Comparison of ENCODE assay signal across 23 mouse cellular contexts in the genomic region with DNA sequence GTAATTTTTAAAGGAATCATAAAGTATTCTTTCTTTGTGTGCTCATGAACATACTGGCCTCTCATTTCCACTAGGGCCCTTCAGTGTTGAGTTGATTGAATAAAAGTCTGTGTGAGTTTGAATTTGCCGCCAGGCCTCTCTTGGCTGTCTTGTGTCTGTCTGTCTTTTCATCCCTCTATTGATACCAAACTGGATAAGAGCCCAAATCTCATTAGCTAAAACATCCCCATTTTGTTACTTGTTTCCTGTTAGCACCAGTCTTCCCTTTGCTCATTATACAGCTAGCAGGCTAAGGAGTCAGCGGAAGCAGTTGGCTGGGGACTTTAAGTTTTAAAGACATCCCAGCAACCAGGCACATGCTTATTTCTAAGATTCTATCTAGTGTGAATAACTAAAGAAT.
DNase-seq lines count a peak whose midpoint lies in the region; ATAC-seq and TF ChIP-seq lines count a peak whose summit lies in the region.
"Had no signal": no experiment of that assay in that cellular context is flagged by ENCODE, and none has a peak within 500 bp of the region (broad histone marks: within the 10 kb centered on the region; RNA-seq: fewer than 3 reads in every experiment).

No protein-coding gene starts in this region.

- peaks cover 47% of the 10 kb centered on the region for H3K27me3 ChIP-seq in forebrain, embryonic 13.5 days
- peaks cover 32% of the 10 kb centered on the region for H3K27me3 ChIP-seq in forebrain, embryonic 12.5 days
- H3K27me3 ChIP-seq in liver, adult 2 months (ENCODE audit: control insufficient read depth, insufficient read depth, low read length): no peaks in the 10 kb centered on the region
- no peaks in the 10 kb centered on the region for H3K27me3 ChIP-seq in liver, postnatal 0 days (ENCODE audit: insufficient read depth, low read length)
- no peaks in the 10 kb centered on the region for H3K27me3 ChIP-seq in forebrain, embryonic 16.5 days (replicated peaks; ENCODE audit: control insufficient read depth, insufficient read depth, low read length)
- H3K27me3 ChIP-seq in hindbrain, postnatal 0 days (ENCODE audit: insufficient read depth, low read length): no peaks in the 10 kb centered on the region
- H3K27me3 ChIP-seq: embryonic facial prominence, embryonic 12.5 days; embryonic facial prominence, embryonic 15.5 days; intestine, embryonic 15.5 days had no signal

- H3K27ac ChIP-seq in forebrain, embryonic 13.5 days: no peak overlapping the region
- H3K27ac ChIP-seq in forebrain, embryonic 12.5 days: no peak overlapping the region
- H3K27ac ChIP-seq in liver, adult 2 months (replicated peaks; ENCODE audit: insufficient read depth, low read depth, low read length): no peak overlapping the region
- no peak overlapping the region for H3K27ac ChIP-seq in liver, postnatal 0 days (ENCODE audit: low read depth)
- no peak overlapping the region for H3K27ac ChIP-seq in forebrain, embryonic 16.5 days (ENCODE audit: low read length)
- no peak overlapping the region for H3K27ac ChIP-seq in hindbrain, postnatal 0 days
- H3K27ac ChIP-seq: embryonic facial prominence, embryonic 12.5 days; embryonic facial prominence, embryonic 15.5 days; gastrocnemius, adult 2 months; hindbrain, embryonic 12.5 days; hindbrain, embryonic 15.5 days; intestine, embryonic 15.5 days had no signal

- H3K36me3 ChIP-seq in forebrain, embryonic 13.5 days (ENCODE audit: poor library complexity, severe bottlenecking): no peaks in the 10 kb centered on the region
- no peaks in the 10 kb centered on the region for H3K36me3 ChIP-seq in forebrain, embryonic 12.5 days (replicated peaks)
- H3K36me3 ChIP-seq in liver, adult 2 months (ENCODE audit: control insufficient read depth, insufficient read depth, low read length): no peaks in the 10 kb centered on the region
- H3K36me3 ChIP-seq in liver, postnatal 0 days (replicated peaks; ENCODE audit: insufficient read depth, low read length): no peaks in the 10 kb centered on the region
- H3K36me3 ChIP-seq in forebrain, embryonic 16.5 days (ENCODE audit: control insufficient read depth, insufficient read depth): no peaks in the 10 kb centered on the region
- H3K36me3 ChIP-seq in hindbrain, postnatal 0 days (ENCODE audit: insufficient read depth, low read length): no peaks in the 10 kb centered on the region
- H3K36me3 ChIP-seq: embryonic facial prominence, embryonic 12.5 days; embryonic facial prominence, embryonic 15.5 days; hindbrain, embryonic 12.5 days; hindbrain, embryonic 15.5 days; intestine, embryonic 15.5 days had no signal

- no peak overlapping the region for H3K4me3 ChIP-seq in forebrain, embryonic 13.5 days
- no peak overlapping the region for H3K4me3 ChIP-seq in forebrain, embryonic 12.5 days (replicated peaks)
- no peak overlapping the region for H3K4me3 ChIP-seq in liver, adult 2 months (ENCODE audit: insufficient read depth, low read depth, low read length)
- H3K4me3 ChIP-seq in liver, postnatal 0 days (ENCODE audit: low read depth, low read length): no peak overlapping the region
- no peak overlapping the region for H3K4me3 ChIP-seq in forebrain, embryonic 16.5 days (replicated peaks; ENCODE audit: low read length)
- no peak overlapping the region for H3K4me3 ChIP-seq in hindbrain, postnatal 0 days (ENCODE audit: low read length)
- H3K4me3 ChIP-seq: embryonic facial prominence, embryonic 12.5 days; embryonic facial prominence, embryonic 15.5 days; gastrocnemius, adult 2 months; hindbrain, embryonic 12.5 days; hindbrain, embryonic 15.5 days; intestine, embryonic 15.5 days had no signal

- no peaks in the 10 kb centered on the region for H3K79me2 ChIP-seq in liver, adult 2 months (ENCODE audit: control insufficient read depth, insufficient read depth, low read length)

- no peak for TF ChIP-seq EP300 in liver, postnatal 0 days (IDR thresholded peaks at IDR 0.05; ENCODE audit: low read depth)

- no peak for TF ChIP-seq POLR2A in liver, adult 2 months (IDR thresholded peaks at IDR 0.05; ENCODE audit: extremely low read depth, insufficient read depth, low read length)

- TF ChIP-seq CTCF in liver, adult 2 months (IDR thresholded peaks at IDR 0.05; ENCODE audit: low read depth, low read length): no peak
- no peak for TF ChIP-seq CTCF in liver, postnatal 0 days (IDR thresholded peaks at IDR 0.05; ENCODE audit: low read depth)
- no peak for TF ChIP-seq CTCF in hindbrain, postnatal 0 days (IDR thresholded peaks at IDR 0.05; ENCODE audit: low read depth)

- no peak overlapping the region for H3K9ac ChIP-seq in forebrain, embryonic 13.5 days
- H3K9ac ChIP-seq in forebrain, embryonic 12.5 days: no peak overlapping the region
- H3K9ac ChIP-seq in liver, adult 2 months (ENCODE audit: low read depth, low read length): no peak overlapping the region
- no peak overlapping the region for H3K9ac ChIP-seq in liver, postnatal 0 days (replicated peaks)
- H3K9ac ChIP-seq in forebrain, embryonic 16.5 days (replicated peaks; ENCODE audit: low read depth, low read length): no peak overlapping the region
- no peak overlapping the region for H3K9ac ChIP-seq in hindbrain, postnatal 0 days (replicated peaks; ENCODE audit: low read length)
- H3K9ac ChIP-seq: embryonic facial prominence, embryonic 12.5 days; embryonic facial prominence, embryonic 15.5 days; hindbrain, embryonic 12.5 days; hindbrain, embryonic 15.5 days; intestine, embryonic 15.5 days had no signal

- WGBS in forebrain, embryonic 13.5 days: 32% methylated on average over 2 of the region's 2 CpGs
- 54% methylated on average over 2 of the region's 2 CpGs for WGBS in forebrain, embryonic 12.5 days
- 94% methylated on average over 2 of the region's 2 CpGs for WGBS in liver, adult 2 months
- WGBS in liver, postnatal 0 days (ENCODE audit: insufficient replicate concordance): 79% methylated on average over 2 of the region's 2 CpGs
- 18% methylated on average over 2 of the region's 2 CpGs for WGBS in forebrain, embryonic 16.5 days
- WGBS in hindbrain, postnatal 0 days: 66% methylated on average over 2 of the region's 2 CpGs

- H3K4me2 ChIP-seq in forebrain, embryonic 13.5 days: no peak overlapping the region
- no peak overlapping the region for H3K4me2 ChIP-seq in forebrain, embryonic 12.5 days
- no peak overlapping the region for H3K4me2 ChIP-seq in liver, postnatal 0 days (ENCODE audit: low read depth, low read length)
- no peak overlapping the region for H3K4me2 ChIP-seq in forebrain, embryonic 16.5 days (ENCODE audit: low read length)
- H3K4me2 ChIP-seq in hindbrain, postnatal 0 days (ENCODE audit: low read depth, low read length): no peak overlapping the region
- H3K4me2 ChIP-seq: embryonic facial prominence, embryonic 12.5 days; embryonic facial prominence, embryonic 15.5 days; heart, embryonic 11.5 days; hindbrain, embryonic 12.5 days; hindbrain, embryonic 15.5 days; intestine, embryonic 15.5 days had no signal

- ATAC-seq in forebrain, embryonic 13.5 days: peak; percentile 36; the same call in 1 of the 2 replicates
- ATAC-seq in forebrain, embryonic 12.5 days (ENCODE audit: low FRiP score): no peak
- no peak for ATAC-seq in liver, postnatal 0 days
- ATAC-seq in forebrain, embryonic 16.5 days: peak; percentile 52; the same call in 1 of the 2 replicates
- no peak for ATAC-seq in hindbrain, postnatal 0 days
- ATAC-seq: intestine, embryonic 15.5 days; Patski had no signal

- H3K4me1 ChIP-seq in forebrain, embryonic 13.5 days: no peaks in the 10 kb centered on the region
- no peaks in the 10 kb centered on the region for H3K4me1 ChIP-seq in forebrain, embryonic 12.5 days
- H3K4me1 ChIP-seq in liver, adult 2 months (ENCODE audit: control insufficient read depth, insufficient read depth, low read length): no peaks in the 10 kb centered on the region
- no peaks in the 10 kb centered on the region for H3K4me1 ChIP-seq in liver, postnatal 0 days (ENCODE audit: insufficient read depth)
- H3K4me1 ChIP-seq in forebrain, embryonic 16.5 days (replicated peaks; ENCODE audit: control insufficient read depth, insufficient read depth, low read length): no peaks in the 10 kb centered on the region
- H3K4me1 ChIP-seq in hindbrain, postnatal 0 days (ENCODE audit: insufficient read depth, low read length): no peaks in the 10 kb centered on the region
- H3K4me1 ChIP-seq: embryonic facial prominence, embryonic 12.5 days; embryonic facial prominence, embryonic 15.5 days; hindbrain, embryonic 12.5 days; hindbrain, embryonic 15.5 days; intestine, embryonic 15.5 days had no signal

- H3K9me3 ChIP-seq in forebrain, embryonic 13.5 days (replicated peaks): no peaks in the 10 kb centered on the region
- no peaks in the 10 kb centered on the region for H3K9me3 ChIP-seq in forebrain, embryonic 12.5 days
- no peaks in the 10 kb centered on the region for H3K9me3 ChIP-seq in liver, postnatal 0 days (ENCODE audit: low read length)
- no peaks in the 10 kb centered on the region for H3K9me3 ChIP-seq in forebrain, embryonic 16.5 days (ENCODE audit: control insufficient read depth, low read length)
- no peaks in the 10 kb centered on the region for H3K9me3 ChIP-seq in hindbrain, postnatal 0 days (ENCODE audit: low read length)
- H3K9me3 ChIP-seq: embryonic facial prominence, embryonic 12.5 days; embryonic facial prominence, embryonic 15.5 days; hindbrain, embryonic 12.5 days; hindbrain, embryonic 15.5 days; intestine, embryonic 15.5 days had no signal

- DNase-seq in liver, adult 2 months (ENCODE audit: extremely low read depth, low read depth, low spot score): peak; percentile 2
- no peak for DNase-seq in liver, postnatal 0 days
- DNase-seq in hindbrain, postnatal 0 days (ENCODE audit: low spot score): no peak
- DNase-seq: adrenal gland, postnatal 10 days; adrenal gland, postnatal 36 days; cerebellum, adult 11 months; cerebellum, adult 2 months; cerebellum, adult 9-11 months; cerebellum, postnatal 25 days; gastrocnemius, adult 2 months; gastrocnemius, postnatal 14 days; heart, adult 11 months; kidney, adult 11 months had no signal

Comparison
In these comparisons a context has a peak if more than half of its experiments do, and no peak if none do; other contexts are left out.
1. ATAC-seq: peak in forebrain, embryonic 13.5 days (single experiment) and forebrain, embryonic 16.5 days (single experiment); none in forebrain, embryonic 12.5 days (single experiment), liver, postnatal 0 days (single experiment) and hindbrain, postnatal 0 days (single experiment).